Mouse (Mus musculus) telencephalon, adult 2 months (tissue): Measurements from ENCODE around the gene Epb41l2.

Experiments used
- DNase-seq: peaks from one replicate; pipeline ENCODE4 v3.0.0-alpha.2; 2011; ENCODE audit warnings: low read depth, low spot score

The Epb41l2 gene

DNA sequence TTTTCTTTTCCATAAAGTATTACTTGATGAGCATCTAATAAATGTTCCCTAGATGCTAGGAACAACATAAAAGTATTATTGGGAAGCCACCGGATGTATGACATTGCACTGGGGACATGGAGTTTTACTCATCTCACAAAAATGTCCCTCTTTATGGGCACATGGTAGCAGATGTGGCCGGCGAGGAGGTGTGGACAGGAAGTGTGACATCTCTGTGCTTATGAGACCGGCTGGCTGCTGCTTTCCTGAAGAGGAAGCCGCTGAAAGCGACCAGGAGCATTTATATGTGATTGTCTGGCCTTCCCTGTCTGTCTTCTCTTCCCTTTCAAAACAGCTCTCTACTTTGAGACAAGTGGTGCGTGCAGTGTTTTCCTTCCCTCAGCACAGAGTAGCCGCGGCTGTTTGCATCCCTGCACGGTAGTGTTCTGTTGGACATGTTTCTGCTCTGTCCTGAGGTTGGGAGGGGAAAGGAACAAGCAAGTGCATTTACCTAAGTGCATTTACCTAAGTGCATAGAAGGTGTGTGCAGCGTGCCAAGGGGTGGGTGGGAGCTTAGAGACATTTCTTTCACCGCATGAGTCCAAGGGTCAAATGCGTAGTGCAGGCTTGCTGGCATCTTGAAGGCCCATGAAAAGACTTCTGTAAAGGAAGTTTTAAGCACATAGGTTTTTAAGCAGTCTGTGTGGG lies 74.9 kb downstream of the Epb41l2 start:
- DNase-seq = no peak

DNA sequence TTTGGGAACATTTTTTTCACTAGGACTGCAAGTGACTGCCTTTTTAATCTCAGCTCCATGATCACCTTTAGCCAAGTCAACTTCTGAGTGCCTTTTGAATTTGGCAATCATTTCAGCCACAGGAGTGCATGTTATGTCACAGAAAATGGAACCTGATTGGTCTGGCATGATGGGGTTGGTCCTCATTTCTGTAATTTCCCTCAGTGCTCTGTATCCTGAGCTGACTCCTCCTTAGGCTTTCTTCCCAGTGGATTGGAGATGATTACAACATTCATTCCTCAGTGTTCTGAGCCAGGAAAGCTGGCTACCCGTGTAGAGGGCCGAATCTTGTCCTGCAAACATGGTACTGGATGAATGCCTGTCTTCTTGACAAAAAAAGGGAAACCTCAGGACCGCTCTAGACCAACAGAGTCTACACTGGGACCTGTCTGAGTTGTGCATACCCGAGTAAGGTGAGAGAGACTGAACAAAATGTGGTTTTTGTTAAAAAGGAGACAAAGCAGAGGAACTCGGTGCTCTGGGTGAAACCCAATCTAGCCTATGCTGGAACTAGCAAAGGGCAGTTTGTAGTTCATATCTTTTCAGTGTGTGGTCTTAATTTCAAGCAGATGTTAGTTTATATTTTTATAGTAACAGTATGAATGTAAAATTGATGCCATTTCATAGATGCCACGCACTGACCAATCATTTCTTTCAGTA lies 77.3 kb downstream of the Epb41l2 start:
- DNase-seq = no peak

DNA sequence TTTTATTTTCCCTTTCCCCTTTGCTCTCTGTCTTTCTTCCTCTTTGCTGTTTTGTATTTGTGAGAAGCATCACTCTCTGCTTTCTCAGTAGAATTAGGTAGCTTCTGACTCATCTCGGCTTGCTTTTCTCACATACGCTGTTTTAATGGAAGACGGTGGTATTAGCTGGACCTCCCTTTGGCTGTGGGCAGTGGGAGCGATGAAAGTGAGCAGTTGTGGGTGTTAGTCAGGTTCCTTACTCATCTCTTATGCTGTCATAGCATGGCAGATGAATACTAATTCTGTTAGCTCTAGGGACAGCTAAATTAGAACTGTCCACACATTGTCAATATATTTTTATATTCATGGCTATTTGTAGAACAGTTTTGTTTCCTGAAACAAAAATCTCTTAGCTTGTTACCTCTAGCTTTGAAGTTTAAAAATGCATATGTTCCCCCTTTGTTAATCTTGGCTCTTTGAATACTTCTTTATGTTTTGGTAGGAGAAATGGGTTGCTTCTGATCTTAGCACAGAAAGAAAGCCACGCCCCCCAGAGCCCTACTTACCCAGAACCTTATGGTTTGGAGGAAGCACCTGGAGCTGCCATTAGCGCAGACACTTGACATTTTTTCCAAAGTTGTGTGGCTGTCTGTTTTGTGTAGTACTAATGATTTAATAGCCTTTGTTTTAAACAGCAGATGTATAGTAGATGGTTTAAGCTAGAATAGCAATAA lies 78.1 kb downstream of the Epb41l2 start:
- no peak for DNase-seq

DNA sequence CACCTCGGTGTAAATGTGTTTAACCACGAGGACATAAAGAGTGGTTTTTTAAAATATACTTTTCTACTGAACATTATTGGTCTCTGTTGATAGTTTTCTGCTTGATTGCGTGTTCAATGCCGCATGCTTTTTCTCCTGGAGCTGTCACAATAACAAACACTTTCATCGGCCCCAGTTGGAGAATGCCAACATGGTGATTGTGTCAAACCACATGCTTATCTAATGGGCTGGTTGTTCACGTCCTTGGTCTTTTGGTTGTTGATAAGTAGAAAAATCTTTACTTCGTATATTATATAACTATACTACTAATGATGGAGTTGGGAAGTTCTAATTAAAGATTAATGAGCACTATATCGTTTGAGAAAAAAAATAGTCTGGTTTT lies 78.7 kb downstream of the Epb41l2 start:
- no peak for DNase-seq

DNA sequence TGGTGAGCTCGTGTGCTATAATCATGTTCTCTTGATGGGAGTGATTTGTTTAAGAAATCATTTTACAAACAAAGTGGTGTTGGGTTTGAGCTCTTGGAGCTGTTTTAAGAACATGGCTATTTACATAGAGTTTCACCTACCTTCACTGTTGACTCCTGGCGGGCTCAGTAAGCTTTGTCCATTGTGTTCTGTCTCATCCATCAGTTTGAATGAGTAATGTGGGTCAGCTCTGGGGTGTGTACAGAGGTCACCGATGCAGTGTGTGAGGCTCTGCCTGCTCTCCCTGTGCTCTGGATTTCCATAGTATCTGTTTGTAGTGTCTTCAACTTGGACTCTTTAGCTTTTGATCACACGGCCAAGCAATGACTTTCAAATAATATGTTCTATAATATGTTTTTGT lies 79.6 kb downstream of the Epb41l2 start:
- DNase-seq = no peak

DNA sequence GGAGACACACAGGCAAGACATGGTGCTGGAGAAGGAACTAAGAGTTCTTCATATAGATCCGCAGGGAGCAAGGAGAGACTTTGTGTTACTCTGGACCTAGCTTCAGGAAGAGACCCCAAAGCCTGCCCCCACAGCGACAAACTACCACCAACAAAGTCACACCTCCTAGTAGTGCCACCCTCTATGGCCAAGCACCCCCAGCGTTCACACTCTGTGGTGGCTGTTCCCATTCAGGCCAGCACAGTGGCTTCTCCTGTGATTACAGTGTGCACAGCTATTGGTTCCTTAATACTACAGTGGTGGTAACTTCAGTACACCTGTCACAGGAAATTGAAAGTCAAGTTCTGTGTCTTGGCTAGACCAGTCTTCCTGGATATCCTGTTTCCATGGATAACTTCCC lies 80.3 kb downstream of the Epb41l2 start:
- DNase-seq = no peak

DNA sequence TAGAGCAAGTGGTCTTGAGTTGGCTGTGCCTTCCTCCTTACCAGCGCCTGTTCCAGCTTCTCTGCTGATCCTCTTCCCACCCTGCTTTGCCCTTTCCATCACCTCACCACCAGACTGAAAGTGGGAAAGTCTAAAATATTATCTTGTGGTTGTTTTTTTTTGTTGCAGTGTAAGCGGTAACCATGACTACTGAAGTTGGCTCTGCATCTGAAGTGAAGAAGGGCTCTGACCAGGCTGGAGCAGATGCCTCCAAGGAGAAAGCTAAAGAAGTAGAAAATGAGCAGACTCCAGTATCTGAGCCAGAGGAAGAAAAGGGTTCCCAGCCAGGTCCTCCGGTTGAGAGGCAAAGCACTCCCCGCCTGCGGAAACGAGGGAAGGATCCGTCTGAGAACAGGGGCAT lies 81.8 kb downstream of the Epb41l2 start:
- no peak for DNase-seq

DNA sequence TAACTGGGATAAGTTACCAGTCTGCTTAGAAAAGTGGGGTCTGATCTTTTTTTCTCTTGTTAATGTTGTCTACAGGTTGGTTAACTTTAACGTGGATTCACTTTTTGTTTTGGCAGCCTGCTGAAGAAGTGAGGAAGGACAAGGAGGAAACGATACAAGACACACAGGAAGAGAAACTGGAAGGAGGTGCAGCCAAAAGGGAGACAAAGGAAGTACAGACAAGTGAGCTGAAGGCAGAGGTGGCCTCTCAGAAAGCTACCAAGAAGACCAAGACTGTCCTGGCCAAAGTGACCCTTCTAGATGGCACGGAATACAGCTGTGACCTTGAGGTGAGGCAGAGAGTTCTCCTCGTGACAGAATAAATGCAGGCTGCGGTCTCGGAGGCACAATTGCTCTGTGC lies 84.0 kb downstream of the Epb41l2 start:
- no peak for DNase-seq

DNA sequence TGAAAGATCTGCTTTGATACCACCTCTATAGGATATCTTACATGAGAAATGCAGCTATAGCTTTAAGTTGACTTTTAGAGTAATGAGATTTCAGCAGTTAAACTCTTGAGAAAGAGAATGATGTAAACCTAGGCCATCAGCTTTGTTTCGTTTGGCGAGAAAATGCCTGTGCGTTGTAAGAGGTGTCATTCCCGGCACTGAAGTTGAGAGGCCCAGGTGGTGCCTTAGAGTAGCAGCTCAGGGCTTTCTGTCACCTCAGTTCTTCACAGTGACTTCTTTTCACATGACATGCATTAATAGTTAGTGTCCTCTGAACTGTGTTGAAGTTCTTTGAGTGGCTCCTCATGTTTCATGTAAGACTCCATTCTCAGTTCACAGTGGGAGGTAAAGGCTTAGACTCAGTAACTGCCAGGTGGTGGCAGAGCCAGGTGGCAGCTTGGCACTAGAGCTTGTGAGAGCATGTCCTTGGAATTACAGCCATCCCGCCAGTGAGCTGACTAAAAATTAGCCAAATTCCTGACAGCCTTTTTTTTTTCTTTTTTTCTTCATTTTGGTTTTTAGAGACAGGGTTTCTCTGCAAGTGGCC lies 84.7 kb downstream of the Epb41l2 start:
- DNase-seq = no peak

DNA sequence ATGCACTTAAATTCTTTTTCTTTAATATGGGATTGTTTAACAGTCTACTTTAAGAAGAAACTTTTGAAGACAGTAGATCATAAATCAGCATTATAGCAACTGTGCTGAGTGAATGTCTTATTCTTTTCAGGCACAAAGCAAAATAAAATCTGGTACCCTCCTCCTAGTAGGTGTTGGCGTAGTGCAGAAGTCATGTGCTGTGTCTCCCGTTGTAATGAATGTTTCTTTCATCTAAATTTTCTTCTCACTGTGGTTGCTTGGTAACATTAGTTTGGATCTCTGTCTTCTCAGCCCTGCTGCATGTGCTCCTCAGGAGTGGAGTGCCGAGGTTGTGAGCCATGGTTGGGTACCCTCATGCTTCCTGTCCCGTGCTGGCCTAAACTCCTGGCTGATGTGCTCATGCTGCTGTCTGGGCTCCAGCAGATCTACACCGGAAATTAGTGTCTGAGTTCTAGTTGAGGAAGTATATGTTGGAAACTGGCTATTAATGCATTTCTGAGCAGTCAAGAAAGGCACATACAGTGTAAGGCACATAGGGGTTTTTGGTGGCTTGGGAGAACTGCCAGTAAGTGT lies 87.4 kb downstream of the Epb41l2 start:
- no peak for DNase-seq

DNA sequence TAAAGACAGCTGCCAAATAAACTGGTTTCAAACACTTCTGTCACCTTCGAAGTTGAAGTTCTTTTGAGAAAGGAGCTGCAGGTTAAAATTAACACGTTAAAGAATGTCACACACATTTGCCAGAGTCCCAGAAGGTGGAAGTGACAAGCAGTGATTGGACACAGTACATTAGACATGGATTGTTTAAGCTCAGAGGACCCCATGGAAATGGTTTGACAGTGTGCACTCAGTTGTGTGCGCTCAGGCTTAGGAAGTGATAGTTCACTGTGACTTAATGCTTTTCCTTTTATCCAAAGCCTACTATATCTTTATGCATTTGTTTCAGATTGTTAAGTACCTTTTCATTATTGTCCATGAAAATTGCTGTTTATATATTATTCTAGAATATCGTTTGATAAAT lies 89.1 kb downstream of the Epb41l2 start:
- no peak for DNase-seq

DNA sequence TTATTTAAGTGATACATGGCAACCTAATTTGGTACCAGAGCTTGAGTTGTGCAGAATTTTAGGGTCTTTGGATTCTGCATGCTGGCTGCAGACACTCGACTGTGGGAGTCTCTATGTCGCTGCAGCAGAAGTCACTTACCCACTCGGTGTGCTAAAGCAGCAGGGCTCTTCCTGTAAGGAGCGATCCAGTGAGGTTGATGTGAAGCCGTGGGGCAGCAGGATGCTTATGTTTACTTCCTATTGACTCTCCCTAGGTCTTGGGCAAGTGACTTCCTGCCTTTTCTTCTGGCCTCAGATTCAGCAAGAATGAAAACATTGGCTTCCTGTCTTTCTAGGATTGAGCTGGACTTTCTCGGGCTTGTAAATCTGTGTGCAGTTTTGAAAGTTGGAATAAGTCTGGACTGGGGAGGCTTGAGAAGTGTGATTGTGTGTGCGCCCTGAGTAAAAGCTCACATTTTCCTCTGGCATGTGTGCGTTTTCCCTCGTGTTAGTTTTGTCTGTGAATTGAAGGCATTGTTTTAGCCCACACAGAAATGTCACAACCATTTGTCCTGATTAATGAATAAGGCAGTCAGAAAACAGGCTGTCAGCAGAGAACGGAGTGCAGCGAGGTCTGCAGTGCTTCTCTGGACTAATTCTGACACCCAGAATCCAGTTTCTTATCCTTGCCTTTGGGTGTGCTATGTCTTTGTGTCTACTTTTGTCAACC lies 89.9 kb downstream of the Epb41l2 start:
- DNase-seq = no peak

DNA sequence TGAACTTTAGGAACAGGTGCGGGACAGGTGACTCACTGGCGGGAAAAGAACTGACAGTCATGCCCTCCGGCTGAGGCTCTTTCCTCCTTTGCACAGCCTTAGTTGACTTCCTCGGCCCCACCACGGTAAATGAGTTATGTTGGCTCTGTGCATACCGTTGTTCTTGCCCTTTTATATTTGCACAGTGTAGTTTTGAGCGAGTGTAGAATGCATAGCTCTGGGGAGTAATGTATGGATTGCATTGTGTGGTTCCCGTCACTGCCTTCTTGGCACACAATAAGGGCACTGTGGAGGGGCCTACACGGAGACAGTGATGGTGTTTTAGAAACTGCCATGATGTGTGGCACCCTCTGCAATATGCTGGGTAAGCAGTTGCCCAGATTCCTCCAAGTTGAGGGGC lies 93.6 kb downstream of the Epb41l2 start:
- no peak for DNase-seq

DNA sequence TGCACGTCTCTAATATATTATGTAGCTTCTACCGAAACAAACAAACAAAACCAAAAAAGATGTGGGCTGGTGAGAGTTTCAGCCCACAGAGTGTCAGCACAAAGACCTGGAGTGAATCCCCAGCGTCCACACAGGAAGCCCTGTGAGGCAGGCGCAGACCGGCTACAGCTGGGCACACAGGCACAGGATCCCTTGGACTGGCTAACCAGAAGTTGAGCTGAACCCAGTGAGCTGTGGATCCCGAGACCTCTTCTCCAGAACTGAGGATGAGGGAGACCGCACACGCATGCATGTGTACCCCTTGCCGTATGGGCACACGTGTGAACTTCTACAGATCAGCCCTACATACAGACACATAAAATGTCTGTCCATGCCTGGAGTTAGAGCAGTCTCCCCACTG lies 94.2 kb downstream of the Epb41l2 start:
- DNase-seq = no peak

DNA sequence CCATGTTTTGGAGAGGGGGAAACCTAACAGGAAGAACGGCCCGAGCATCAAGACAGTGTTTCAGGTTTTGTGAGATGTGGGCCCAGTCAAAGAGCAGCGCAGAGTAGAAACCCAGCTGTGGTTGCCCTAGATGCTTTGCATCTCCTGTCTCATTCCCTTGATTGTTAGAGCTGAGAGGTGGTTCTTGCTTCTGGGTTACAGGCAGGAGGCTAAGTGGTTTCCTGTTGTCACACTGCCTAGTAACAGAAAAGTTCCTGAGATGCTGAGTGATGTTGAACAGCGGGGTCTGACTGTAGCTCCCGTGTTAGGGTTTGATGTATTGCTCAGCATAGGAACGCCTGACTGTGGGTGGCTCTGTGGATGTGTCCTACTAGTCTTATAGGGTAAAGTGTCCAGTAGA lies 97.5 kb downstream of the Epb41l2 start:
- no peak for DNase-seq

DNA sequence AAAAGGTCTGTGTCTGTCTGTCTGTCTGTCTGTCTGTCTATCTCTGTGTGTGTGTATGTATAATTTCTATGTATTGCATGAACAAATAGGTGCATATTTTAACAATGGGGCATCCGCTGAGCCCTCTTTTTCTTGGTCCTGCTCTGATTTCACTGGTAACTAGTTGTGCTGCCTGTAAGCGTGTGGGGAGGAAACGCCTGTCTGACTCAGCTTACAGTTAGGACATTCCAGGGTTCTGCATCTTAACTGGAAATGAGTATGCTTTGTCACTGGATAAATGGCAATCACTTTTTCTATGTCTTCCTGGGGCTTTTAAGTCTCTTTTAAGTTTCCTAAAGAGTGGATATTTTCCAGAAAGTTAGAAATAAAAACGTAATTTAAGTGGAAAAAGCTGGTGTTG lies 98.4 kb downstream of the Epb41l2 start:
- no peak for DNase-seq

DNA sequence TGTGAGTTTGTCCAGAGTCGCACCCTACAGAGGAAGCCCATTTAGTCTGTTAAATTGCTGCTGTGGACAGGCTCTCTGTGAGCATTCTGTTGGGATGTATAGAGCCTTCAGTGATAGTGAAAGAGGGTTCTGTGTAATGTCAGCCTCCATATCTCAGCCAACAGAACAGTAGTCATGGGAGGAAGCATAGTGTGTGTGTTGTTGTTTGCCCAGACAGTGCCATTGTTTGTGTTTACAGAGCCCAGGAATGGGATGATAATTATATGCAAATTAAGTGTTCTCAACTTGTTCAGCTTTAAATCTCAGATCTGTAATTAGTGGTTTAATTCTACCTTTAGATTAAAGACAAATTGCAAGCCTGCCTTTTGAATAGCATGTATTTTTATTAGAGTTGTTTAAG lies 102.2 kb downstream of the Epb41l2 start:
- no peak for DNase-seq

DNA sequence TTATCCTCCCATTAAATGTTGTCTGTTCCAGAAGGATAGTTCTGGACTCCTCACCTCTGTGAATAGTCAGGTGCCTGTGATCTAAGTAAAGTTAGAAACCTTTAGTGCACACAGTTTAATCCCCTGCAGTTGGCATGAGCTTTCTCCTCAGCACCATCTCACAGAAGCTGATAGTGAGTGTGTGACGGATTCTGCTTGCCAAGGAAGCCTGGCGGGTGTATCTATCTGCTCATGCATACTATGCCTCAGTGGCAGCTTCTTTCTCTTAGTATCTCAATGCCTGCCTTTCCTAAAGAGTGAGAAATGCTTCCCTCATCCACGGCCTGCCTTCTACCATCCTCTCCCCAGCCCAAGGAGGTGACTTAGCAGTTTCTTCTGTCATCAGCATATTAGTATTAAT lies 103.1 kb downstream of the Epb41l2 start:
- DNase-seq = no peak

DNA sequence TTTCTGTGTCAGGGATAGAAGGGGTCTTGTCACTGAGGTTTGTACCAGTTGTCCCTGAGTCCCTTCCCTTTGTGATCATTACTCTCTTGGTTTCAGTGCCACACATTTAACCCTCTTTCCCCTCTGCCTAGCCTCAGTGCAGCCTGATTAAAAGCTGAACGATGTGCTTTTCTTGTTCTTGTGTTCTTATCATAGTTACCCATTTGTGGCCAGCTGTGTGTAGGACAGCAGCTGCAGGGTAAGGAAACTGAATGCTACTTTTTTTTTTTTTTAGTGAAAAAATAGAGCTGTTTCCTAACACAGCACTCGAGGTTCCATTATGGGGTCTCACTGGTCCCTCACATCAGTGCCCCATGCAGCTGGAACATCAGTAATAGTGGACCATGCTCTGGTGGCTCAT lies 106.9 kb downstream of the Epb41l2 start:
- DNase-seq = no peak

DNA sequence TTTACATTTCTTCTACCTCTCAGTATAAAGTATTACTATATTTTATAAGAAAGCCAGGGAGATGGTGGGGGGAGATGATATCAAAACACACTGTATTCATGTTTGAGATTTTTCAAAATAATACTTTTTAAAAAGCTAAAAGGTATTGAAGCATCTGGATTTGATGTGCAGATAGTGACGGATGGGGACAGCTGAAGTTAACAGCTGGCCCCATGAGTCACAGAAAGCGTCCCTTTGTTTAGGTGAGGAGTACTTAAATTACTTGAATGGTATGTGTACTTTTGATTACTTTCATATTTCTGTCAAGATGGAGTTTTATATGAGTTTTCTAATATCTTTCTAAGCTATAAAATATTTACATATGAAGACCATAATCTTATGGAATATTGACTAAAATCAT lies 112.3 kb downstream of the Epb41l2 start:
- DNase-seq = no peak

DNA sequence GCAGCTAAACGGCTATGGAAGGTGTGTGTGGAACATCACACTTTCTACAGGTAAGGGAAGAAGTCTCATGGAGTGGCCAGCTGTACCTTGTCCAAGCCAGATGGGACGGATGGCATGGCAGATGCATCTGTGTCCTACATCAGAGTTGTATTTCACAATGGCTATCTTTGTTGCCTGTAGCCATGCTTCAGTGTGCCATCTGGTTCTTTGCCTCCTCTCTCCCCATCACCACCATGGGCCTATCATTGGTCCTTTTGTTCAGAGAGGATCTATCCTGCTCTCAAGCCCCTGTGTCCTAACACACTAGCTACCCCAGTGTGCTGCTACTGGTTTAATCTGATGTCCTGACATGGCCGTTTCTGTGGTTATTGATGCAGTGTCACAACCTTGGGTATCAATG lies 120.1 kb downstream of the Epb41l2 start:
- no peak for DNase-seq

DNA sequence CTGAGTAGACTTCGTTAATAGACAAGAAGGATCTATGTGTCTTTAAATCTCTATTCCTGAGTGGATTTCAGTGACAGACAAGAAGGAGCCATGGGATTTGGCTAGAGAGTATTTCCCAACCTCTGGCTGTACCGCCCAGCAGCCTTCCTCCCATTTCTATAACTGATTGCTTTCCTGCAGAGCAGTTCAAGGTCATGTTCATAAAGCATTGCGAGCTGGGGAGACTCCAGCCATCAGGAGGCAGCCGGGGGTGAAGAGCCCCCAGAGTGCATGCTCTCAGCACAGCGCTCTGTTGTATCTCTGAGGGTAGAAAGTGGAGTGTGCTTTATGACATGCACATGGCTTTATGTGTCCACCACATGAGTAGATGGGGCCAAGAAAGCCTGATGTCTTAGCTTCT lies 123.2 kb downstream of the Epb41l2 start:
- no peak for DNase-seq
